Mouse (Mus musculus) large intestine, adult 2 months (tissue): ENCODE measurements at regions not wholly inside any gene's neighbourhood (a gene's known extent, or its start where the extent isn't known, plus 50 kb on each side); places are given as distances from the start of the nearest gene placed in this dataset.

Experiments used
- DNase-seq: peaks from one replicate; pipeline ENCODE4 v3.0.0-alpha.2; 2012; ENCODE audit warnings: low read depth, low spot score
- WGBS: fragments of 180-500 bp; shearing (Covaris S2); methylation state at CpG from one replicate; pipeline ENCODE4 v1.1.7; 2018; 5-methylcytosine and 5-hydroxymethylcytosine counted together

- DNase-seq = no peak
- 83% methylated on average over 10 of the region's 10 CpGs for WGBS
These were observed 161.5 kb downstream of the Ajap1 start for GRCm38 (mm10) chr4:153321085-153321484.

GRCm38 (mm10) chr4:153320602-153321001, 162.0 kb downstream of the Ajap1 start:
- WGBS = 79% methylated on average over 9 of the region's 9 CpGs

GRCm38 (mm10) chr4:153316964-153317724, 165.5 kb downstream of the Ajap1 start:
- WGBS = 79% methylated on average over 16 of the region's 16 CpGs

More at GRCm38 (mm10) chr4:153320602-153321001, 162.0 kb downstream of the Ajap1 start:
- no peak for DNase-seq

GRCm38 (mm10) chr4:153316519-153316918, 166.1 kb downstream of the Ajap1 start:
- 91% methylated on average over 4 of the region's 4 CpGs for WGBS
- no peak for DNase-seq

More at GRCm38 (mm10) chr4:153316964-153317724, 165.5 kb downstream of the Ajap1 start:
- DNase-seq = no peak

- DNase-seq = no peak
- 91% methylated on average over 12 of the region's 12 CpGs for WGBS
These were observed 168.7 kb downstream of the Ajap1 start for GRCm38 (mm10) chr4:153313961-153314360.

GRCm38 (mm10) chr4:153311574-153311973, 171.0 kb downstream of the Ajap1 start:
- 58% methylated on average over 5 of the region's 5 CpGs for WGBS

GRCm38 (mm10) chr4:153310641-153311040, 172.0 kb downstream of the Ajap1 start:
- no peak for DNase-seq
- WGBS = 29% methylated on average over 2 of the region's 2 CpGs

More at GRCm38 (mm10) chr4:153311574-153311973, 171.0 kb downstream of the Ajap1 start:
- no peak for DNase-seq

GRCm38 (mm10) chr4:153303521-153303920, 179.1 kb downstream of the Ajap1 start:
- DNase-seq = no peak
- 72% methylated on average over 5 of the region's 5 CpGs for WGBS

- 69% methylated on average over 4 of the region's 4 CpGs for WGBS
- DNase-seq = no peak
These were observed 179.8 kb downstream of the Ajap1 start for GRCm38 (mm10) chr4:153302855-153303254.

GRCm38 (mm10) chr4:153298277-153298676, 184.3 kb downstream of the Ajap1 start:
- no peak for DNase-seq
- WGBS = 27% methylated on average over 5 of the region's 5 CpGs

- 62% methylated on average over 6 of the region's 6 CpGs for WGBS
- no peak for DNase-seq
These were observed 187.8 kb downstream of the Ajap1 start for GRCm38 (mm10) chr4:153294828-153295227.

- DNase-seq = no peak
- WGBS = 38% methylated on average over 3 of the region's 3 CpGs
These were observed 189.5 kb downstream of the Ajap1 start for GRCm38 (mm10) chr4:153293137-153293536.

- WGBS = 65% methylated on average over 8 of the region's 8 CpGs
- no peak for DNase-seq
These were observed 194.2 kb downstream of the Ajap1 start for GRCm38 (mm10) chr4:153288362-153288761.

GRCm38 (mm10) chr4:153284209-153284608, 198.4 kb downstream of the Ajap1 start:
- 85% methylated on average over 5 of the region's 5 CpGs for WGBS
- DNase-seq = no peak

GRCm38 (mm10) chr4:153276571-153276970, 206.0 kb downstream of the Ajap1 start:
- DNase-seq = no peak
- 62% methylated on average over 5 of the region's 5 CpGs for WGBS

- no peak for DNase-seq
- 55% methylated on average over 5 of the region's 5 CpGs for WGBS
These were observed 211.2 kb downstream of the Ajap1 start for GRCm38 (mm10) chr4:153271376-153271775.

GRCm38 (mm10) chr4:153263216-153263805, 219.3 kb downstream of the Ajap1 start:
- 70% methylated on average over 15 of the region's 15 CpGs for WGBS
- no peak for DNase-seq

GRCm38 (mm10) chr4:153260941-153261557, 221.6 kb downstream of the Ajap1 start:
- no peak for DNase-seq
- WGBS = 65% methylated on average over 14 of the region's 14 CpGs

GRCm38 (mm10) chr4:153251943-153252342, 230.7 kb downstream of the Ajap1 start:
- WGBS = 57% methylated on average over 3 of the region's 3 CpGs
- DNase-seq = no peak

GRCm38 (mm10) chr4:153251311-153251710, 231.3 kb downstream of the Ajap1 start:
- no peak for DNase-seq
- 59% methylated on average over 8 of the region's 8 CpGs for WGBS

- DNase-seq = no peak
- WGBS = 26% methylated on average over 12 of the region's 12 CpGs
These were observed 245.9 kb downstream of the Ajap1 start for GRCm38 (mm10) chr4:153236680-153237079.
